Mouse (Mus musculus) lung, postnatal 0 days (tissue): ENCODE measurements around the gene Dnm3. TPM values are rescaled to one million over a fixed set of nuclear protein-coding genes. Genes with fewer than 3 reads are reported as not detected.

ENCODE experiments used
- ATAC-seq: fragments of 200-750 bp; cut with Nextera tagmentation; 2 replicates; pipeline ENCODE4 v1.8.0; 2017; ENCODE audit warnings: moderate library complexity
- DNase-seq: peaks from one replicate; pipeline ENCODE4 v3.0.0-alpha.2; 2016; ENCODE audit warnings: low spot score
- H3K27ac ChIP-seq: fragments of 300-500 bp; sonication (generic); 2 replicates; pipeline ENCODE4 v1.5.1; 2014; ENCODE audit warnings: antibody characterized with exemption, mild to moderate bottlenecking, low read length, mixed read lengths
- H3K27me3 ChIP-seq: fragments of 300-500 bp; sonication (generic); replicated peaks from 2 replicates; pipeline ENCODE4 v1.6.1; 2014; ENCODE audit warnings: low read length, mixed read lengths; ENCODE audit not compliant: insufficient read depth
- H3K36me3 ChIP-seq: fragments of 300-500 bp; sonication (generic); 2 replicates; pipeline ENCODE4 v1.6.1; 2014; ENCODE audit warnings: low read length, mixed read lengths; ENCODE audit not compliant: insufficient read depth
- H3K4me1 ChIP-seq: fragments of 300-500 bp; sonication (generic); 2 replicates; pipeline ENCODE4 v1.6.1; 2014; ENCODE audit warnings: antibody characterized with exemption, low read depth, low read length, mixed read lengths; ENCODE audit not compliant: insufficient read depth
- H3K4me2 ChIP-seq: fragments of 300-500 bp; sonication (generic); replicated peaks from 2 replicates; pipeline ENCODE4 v1.6.1; 2014; ENCODE audit warnings: low read depth, mild to moderate bottlenecking, low read length, moderate library complexity, mixed read lengths
- H3K4me3 ChIP-seq: fragments of 300-500 bp; sonication (generic); 2 replicates; pipeline ENCODE4 v1.5.1; 2014; ENCODE audit warnings: low read depth, low read length
- H3K9ac ChIP-seq: fragments of 300-500 bp; sonication (generic); replicated peaks from 2 replicates; pipeline ENCODE4 v1.6.1; 2014; ENCODE audit warnings: low read depth, mild to moderate bottlenecking
- H3K9me3 ChIP-seq: fragments of 300-500 bp; sonication (generic); 2 replicates; pipeline ENCODE4 v1.6.1; 2016; ENCODE audit warnings: low read length, mixed read lengths
- CTCF ChIP-seq: IDR thresholded peaks from 2 replicates; pipeline ENCODE4 v1.5.1; 2016; ENCODE audit warnings: antibody characterized with exemption, mild to moderate bottlenecking
- EP300 ChIP-seq: IDR thresholded peaks from 2 replicates; pipeline ENCODE4 v1.6.1; 2016; ENCODE audit warnings: antibody characterized with exemption, mild to moderate bottlenecking, control low read depth
- WGBS: fragments of 180-500 bp; shearing (Covaris S2); extraction: QIAGEN DNeasy Blood & Tissue Kit; methylation state at CpG from one replicate; pipeline ENCODE4 v1.1.7; 2014; 5-methylcytosine and 5-hydroxymethylcytosine counted together
- polyA plus RNA-seq: library from polyadenylated mRNA; unstranded; fragments of >200 nt; fragmentation: Nextera tagmentation; extraction: Ambion mirVana; gene quantifications from 2 replicates; pipeline ENCODE4 v1.2.1, GENCODE M21; 2015

The Dnm3 gene
- polyA plus RNA-seq, 1 experiment from 2014 or later: 3.4 TPM

DNA sequence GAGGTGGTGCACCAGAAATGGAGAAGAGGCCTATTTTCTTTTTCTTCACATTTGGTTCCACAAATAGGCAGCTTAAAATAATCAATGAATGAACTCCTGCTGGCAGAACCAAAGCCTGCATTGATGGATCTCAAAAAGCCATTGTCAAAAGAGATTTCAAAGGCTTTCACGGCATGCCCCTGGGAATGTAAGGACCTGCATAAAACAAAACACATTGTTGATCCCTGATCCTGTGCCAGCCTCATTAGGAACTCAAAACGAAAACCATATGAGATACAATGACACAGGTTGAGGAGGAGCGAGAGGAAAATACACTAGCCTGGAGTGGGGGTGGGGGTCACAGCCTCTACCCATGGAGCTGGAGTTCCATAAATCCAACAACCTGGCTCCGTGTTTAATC, 153.4 kb downstream of the Dnm3 start:
- Histone ChIP-seq H3K27me3 (no peaks in the 10 kb centered on the region), H3K27ac (no peak overlapping the region), H3K4me3 (no peak overlapping the region), H3K9me3 (no peaks in the 10 kb centered on the region), H3K4me1 (no peaks in the 10 kb centered on the region), H3K36me3 (no peaks in the 10 kb centered on the region), H3K9ac (no peak overlapping the region), H3K4me2 (no peak overlapping the region)
- ATAC-seq (no peak), DNase-seq (no peak)
- 63% methylated on average over 4 of the region's 4 CpGs for WGBS
- no peak for TF ChIP-seq EP300

DNA sequence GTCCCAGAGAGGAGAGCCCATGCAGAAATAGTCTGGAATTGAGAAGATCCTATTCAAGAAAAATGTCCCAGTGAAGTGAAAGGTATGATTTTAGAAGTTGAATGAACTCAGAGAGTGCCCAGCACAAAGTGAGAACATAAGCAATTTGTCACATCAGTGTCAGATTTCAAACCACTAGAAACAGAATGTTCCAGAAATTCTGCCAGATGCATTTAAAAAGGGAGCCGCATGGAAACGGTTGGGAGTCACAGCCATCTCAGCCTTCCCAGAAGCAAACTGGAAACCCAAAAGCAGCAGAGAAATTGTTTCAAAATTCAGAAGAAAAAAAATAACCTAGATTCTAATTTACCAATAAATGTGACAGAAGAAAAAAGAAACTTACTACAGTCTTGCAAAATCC, 154.7 kb downstream of the Dnm3 start:
- H3K4me3 ChIP-seq: no peak overlapping the region
- TF ChIP-seq CTCF (no peak), EP300 (peak; percentile 72)
- H3K27me3 ChIP-seq: no peaks in the 10 kb centered on the region
- H3K27ac ChIP-seq: no peak overlapping the region
- peak; percentile 37 for DNase-seq
- 0 out of 2 replicates have a peak, but pooled peaks have one; percentile 32 for ATAC-seq
- no peaks in the 10 kb centered on the region for H3K9me3 ChIP-seq
- H3K4me2 ChIP-seq: no peak overlapping the region
- H3K36me3 ChIP-seq: no peaks in the 10 kb centered on the region
- H3K9ac ChIP-seq: no peak overlapping the region
- WGBS: 62% methylated on average over 2 of the region's 2 CpGs
- no peaks in the 10 kb centered on the region for H3K4me1 ChIP-seq

DNA sequence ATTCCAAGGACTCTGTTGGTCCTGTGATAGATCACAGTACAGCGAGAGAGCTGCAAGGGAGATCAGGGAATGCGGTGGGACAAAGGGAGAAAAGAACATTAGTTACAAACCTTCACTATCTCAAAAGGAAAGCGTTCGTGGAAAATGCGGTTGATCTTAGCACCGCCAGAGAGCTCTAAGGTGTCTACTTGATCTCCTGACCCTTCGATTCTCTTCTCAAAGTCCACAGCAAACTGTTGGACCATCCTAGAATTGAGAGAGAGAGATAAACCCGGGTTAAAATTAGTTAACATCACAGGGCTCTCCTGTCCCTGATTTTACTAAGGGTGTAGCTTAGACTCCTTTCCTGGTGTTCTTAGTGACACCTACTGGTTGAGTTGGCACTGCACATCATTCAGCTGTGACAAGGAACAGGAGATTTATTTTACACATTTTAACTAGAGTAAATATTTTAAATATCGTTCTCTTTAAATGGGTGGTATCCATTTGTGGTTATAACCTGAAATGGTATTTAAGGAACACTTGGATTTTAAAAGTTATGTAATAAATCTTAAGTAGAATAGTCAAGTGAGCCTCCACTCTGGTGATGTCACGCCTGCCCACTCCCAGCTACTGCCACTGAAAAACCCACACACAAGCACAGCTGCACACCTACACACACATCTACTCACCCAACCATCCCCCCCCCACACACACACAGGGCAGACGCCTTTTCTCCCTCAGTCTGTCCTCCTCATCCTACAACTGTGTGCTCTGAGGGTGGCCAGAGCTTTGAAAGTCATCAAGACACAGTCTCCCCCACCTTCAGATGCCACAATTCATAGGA, 164.2 kb downstream of the Dnm3 start:
- Histone ChIP-seq H3K9ac (0 out of 2 replicates have a peak overlapping the region, but pooled peaks have one; percentile 34), H3K36me3 (no peaks in the 10 kb centered on the region), H3K27ac (no peak overlapping the region), H3K9me3 (no peaks in the 10 kb centered on the region), H3K27me3 (no peaks in the 10 kb centered on the region), H3K4me2 (peak overlapping the region; percentile 47), H3K4me1 (no peaks in the 10 kb centered on the region), H3K4me3 (peak overlapping the region; percentile 14; the same call in 1 of the 2 replicates)
- DNase-seq: peak; percentile 83
- peak; percentile 83 for ATAC-seq
- TF ChIP-seq CTCF: peak; percentile 87
- TF ChIP-seq EP300: no peak
- 17% methylated on average over 11 of the region's 11 CpGs for WGBS

DNA sequence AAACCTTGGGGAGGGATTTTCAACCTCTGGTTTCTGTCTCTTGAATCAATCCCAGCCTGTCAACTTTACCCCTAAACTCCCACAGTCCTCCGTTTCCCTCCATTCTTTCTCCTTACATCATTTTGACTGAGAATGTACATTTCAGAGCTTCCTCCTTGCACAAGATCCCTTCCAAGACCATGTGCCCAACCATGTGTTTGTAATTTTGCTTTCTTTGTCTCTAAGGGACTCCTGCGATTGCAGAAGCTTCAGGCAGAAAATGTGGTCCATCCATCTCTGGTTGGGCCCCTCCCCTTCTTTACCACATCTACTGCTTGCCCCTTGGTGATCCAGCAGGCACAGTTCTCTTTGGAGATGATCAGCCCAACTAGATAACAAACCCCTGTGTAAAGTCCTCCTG, 165.2 kb downstream of the Dnm3 start:
- TF ChIP-seq CTCF: no peak
- TF ChIP-seq EP300: no peak
- DNase-seq (no peak), ATAC-seq (no peak)
- Histone ChIP-seq H3K27me3 (no peaks in the 10 kb centered on the region), H3K9ac (no peak overlapping the region), H3K4me2 (no peak overlapping the region), H3K36me3 (no peaks in the 10 kb centered on the region), H3K4me3 (no peak overlapping the region), H3K27ac (no peak overlapping the region), H3K4me1 (no peaks in the 10 kb centered on the region; the same call in 1 of the 2 replicates), H3K9me3 (no peaks in the 10 kb centered on the region)
- WGBS: 85% methylated on average over 2 of the region's 2 CpGs

DNA sequence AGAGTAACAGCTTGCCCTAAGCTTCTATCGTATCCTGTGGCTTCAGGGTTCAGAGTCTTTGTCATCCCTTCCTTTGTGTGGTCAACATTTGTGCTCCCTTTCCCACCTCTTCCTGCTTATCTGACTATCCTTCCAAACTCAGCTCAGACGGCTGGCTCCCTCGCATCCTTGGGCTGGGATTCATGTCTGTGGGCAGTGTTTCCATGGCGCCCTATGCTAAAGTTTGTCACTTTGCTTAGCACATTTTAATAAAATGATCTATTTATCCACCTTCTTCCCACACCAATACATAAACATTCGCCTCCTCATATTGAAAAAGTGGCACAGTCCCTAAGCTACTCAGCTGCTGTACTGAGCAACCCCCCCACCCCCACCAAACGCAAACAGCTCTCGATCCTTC, 165.7 kb downstream of the Dnm3 start:
- 76% methylated on average over 7 of the region's 7 CpGs for WGBS
- H3K9ac ChIP-seq: no peak overlapping the region
- ATAC-seq: no peak

DNA sequence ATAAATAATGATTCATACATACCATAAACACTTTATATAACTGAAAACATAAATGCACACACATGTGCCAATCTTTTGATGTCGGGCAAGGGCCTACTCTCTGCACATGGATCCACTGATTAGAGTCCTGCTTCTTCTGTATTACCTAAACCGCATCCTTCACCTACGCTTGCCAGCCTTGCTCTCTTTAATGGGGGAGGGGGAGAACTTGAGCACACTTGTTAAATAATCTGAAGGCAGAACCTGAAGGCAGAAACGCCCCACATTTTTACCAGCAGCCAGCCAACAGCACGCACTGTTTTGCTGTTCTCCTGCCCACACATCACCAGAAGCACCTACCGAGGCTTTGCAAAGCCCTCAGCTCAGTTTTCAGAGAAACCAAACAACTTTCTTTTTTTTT, 172.6 kb downstream of the Dnm3 start:
- Histone ChIP-seq H3K9ac (no peak overlapping the region), H3K27me3 (no peaks in the 10 kb centered on the region), H3K9me3 (no peaks in the 10 kb centered on the region), H3K27ac (no peak overlapping the region), H3K4me3 (no peak overlapping the region), H3K36me3 (no peaks in the 10 kb centered on the region), H3K4me2 (no peak overlapping the region), H3K4me1 (no peaks in the 10 kb centered on the region; the same call in 1 of the 2 replicates)
- DNase-seq (no peak), ATAC-seq (no peak)
- 53% methylated on average over 6 of the region's 6 CpGs for WGBS
- no peak for TF ChIP-seq EP300
- TF ChIP-seq CTCF: no peak

More for the DNA sequence above, 165.7 kb downstream of the Dnm3 start:
- no peaks in the 10 kb centered on the region for H3K9me3 ChIP-seq
- no peak for TF ChIP-seq EP300
- TF ChIP-seq CTCF: no peak
- no peaks in the 10 kb centered on the region for H3K27me3 ChIP-seq
- H3K27ac ChIP-seq: no peak overlapping the region
- H3K4me2 ChIP-seq: no peak overlapping the region
- H3K4me1 ChIP-seq: no peaks in the 10 kb centered on the region; the same call in 1 of the 2 replicates
- DNase-seq: no peak
- no peaks in the 10 kb centered on the region for H3K36me3 ChIP-seq
- H3K4me3 ChIP-seq: no peak overlapping the region
